Mouse (Mus musculus) layer of hippocampus, adult 2 months (tissue): ENCODE results near the gene Myo1c. TPM values are rescaled to one million over a fixed set of nuclear protein-coding genes. Genes with fewer than 3 reads are reported as not detected.

Experiments
- DNase-seq, 2 experiments: peaks; one replicate each; pipeline ENCODE4 v3.0.0; 2022; ENCODE audit warnings: low spot score in 2 of 2
- H3K27ac ChIP-seq: fragments of 200-600 bp; 2 replicates; pipeline ENCODE4 v1.8.1; 2022
- H3K4me3 ChIP-seq: fragments of 200-600 bp; 2 replicates; pipeline ENCODE4 v1.8.1; 2022; ENCODE audit warnings: mild to moderate bottlenecking
- CTCF ChIP-seq: fragments of 200-600 bp; conservative IDR thresholded peaks from 2 replicates; pipeline ENCODE4 v1.8.1; 2022; ENCODE audit warnings: antibody characterized with exemption, mild to moderate bottlenecking, moderate library complexity
- total RNA-seq, 2 experiments: library from RNA; stranded (reverse); gene quantifications; 2 replicates each; pipeline ENCODE4 v1.2.3; 2021

Myo1c gene
- total RNA-seq, 2 experiments from 2014 or later: 16.5 to 19.9 TPM

GRCm38 (mm10) chr11:75652222-75652941, 2.1 kb downstream of the Myo1c start:
- peak in 1 of 2 experiments; percentile 41 for DNase-seq
- Histone ChIP-seq H3K27ac (peak overlapping the region; percentile 92), H3K4me3 (peak overlapping the region; percentile 78)
- peak; percentile 30; the same call in 1 of the 2 replicates for TF ChIP-seq CTCF

- peak; percentile 23; the same call in 1 of the 2 replicates for TF ChIP-seq CTCF
- DNase-seq: no peak
- Histone ChIP-seq H3K27ac (peak overlapping the region; percentile 75; the same call in 1 of the 2 replicates), H3K4me3 (peak overlapping the region; percentile 61; the same call in 1 of the 2 replicates)
Measured at GRCm38 (mm10) chr11:75652942-75653684, 2.8 kb downstream of the Myo1c start.

GRCm38 (mm10) chr11:75653781-75654470, 3.6 kb downstream of the Myo1c start:
- Histone ChIP-seq H3K27ac (peak overlapping the region; percentile 75), H3K4me3 (peak overlapping the region; percentile 61)
- DNase-seq: no peak
- no peak for TF ChIP-seq CTCF

- H3K4me3 ChIP-seq: peak overlapping the region; percentile 81
- TF ChIP-seq CTCF: no peak
- H3K27ac ChIP-seq: peak overlapping the region; percentile 84
- no peak for DNase-seq
Measured at GRCm38 (mm10) chr11:75654471-75655390, 4.4 kb downstream of the Myo1c start.

GRCm38 (mm10) chr11:75655621-75656545, 5.6 kb downstream of the Myo1c start:
- Histone ChIP-seq H3K4me3 (peak overlapping the region; percentile 81), H3K27ac (peak overlapping the region; percentile 84)
- peak; percentile 44 to 56 for DNase-seq
- no peak for TF ChIP-seq CTCF

- DNase-seq: no peak
- TF ChIP-seq CTCF: no peak
- Histone ChIP-seq H3K27ac (peak overlapping the region; percentile 84; the same call in 1 of the 2 replicates), H3K4me3 (peak overlapping the region; percentile 81)
Measured at GRCm38 (mm10) chr11:75656621-75657590, 6.6 kb downstream of the Myo1c start.

- TF ChIP-seq CTCF: no peak
- Histone ChIP-seq H3K27ac (no peak overlapping the region), H3K4me3 (no peak overlapping the region)
- DNase-seq: no peak
Measured at GRCm38 (mm10) chr11:75657841-75658240, 7.5 kb downstream of the Myo1c start.

- Histone ChIP-seq H3K4me3 (no peak overlapping the region), H3K27ac (no peak overlapping the region)
- DNase-seq: no peak
- no peak for TF ChIP-seq CTCF
Measured at GRCm38 (mm10) chr11:75658311-75658710, 8.0 kb downstream of the Myo1c start.

- Histone ChIP-seq H3K27ac (no peak overlapping the region), H3K4me3 (no peak overlapping the region)
- no peak for TF ChIP-seq CTCF
- DNase-seq: no peak
Measured at GRCm38 (mm10) chr11:75658996-75659750, 8.9 kb downstream of the Myo1c start.
